Mouse (Mus musculus) adrenal gland, adult 8-10 months (tissue): Measurements from ENCODE around the gene Fam160a1. TPM values are rescaled to one million over a fixed set of nuclear protein-coding genes. Genes with fewer than 3 reads are reported as not detected.

Source experiments
- DNase-seq: peaks from one replicate; pipeline ENCODE4 v3.0.0; 2022
- total RNA-seq, 4 experiments: library from RNA; stranded (reverse); gene quantifications; 2 replicates each; pipeline ENCODE4 v1.2.4; 2022

Fam160a1 gene
- 10 to 100 TPM in 2 of 4 experiments, 1 to 10 TPM in 2; 8.3 to 14.5 (median 11.7) TPM for total RNA-seq

DNA sequence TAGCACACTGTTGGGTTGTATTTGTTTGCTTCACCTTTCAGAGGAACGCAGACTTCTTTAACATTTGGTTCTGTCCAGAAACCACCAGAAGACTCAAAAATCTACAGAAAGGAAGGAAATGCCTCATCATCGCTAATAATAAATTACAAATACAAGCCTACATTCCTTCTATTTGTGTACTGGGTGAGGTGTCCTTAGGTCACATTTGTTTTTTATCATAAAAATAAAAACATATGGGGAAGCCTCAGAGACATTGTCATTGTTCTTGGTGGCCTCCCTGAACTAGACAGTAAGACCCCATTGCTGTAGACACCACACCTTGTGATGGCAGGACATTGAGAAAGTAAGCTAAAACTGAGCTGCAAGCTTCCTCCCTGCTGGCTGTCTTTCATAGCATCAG is at the start of gene Fam160a1:
Gene Fam160a1, minus strand, starts transcription at position 101 of the 400 bp plus-strand sequence.
- no peak for DNase-seq

GRCm38 (mm10) chr3:85863996-85864395 is 46.9 kb upstream of the Fam160a1 start:
- DNase-seq, result no peak

- DNase-seq, result no peak
Measured at GRCm38 (mm10) chr3:85862886-85863285, 45.8 kb upstream of the Fam160a1 start.

- DNase-seq, result no peak
Measured at GRCm38 (mm10) chr3:85860996-85861395, 43.9 kb upstream of the Fam160a1 start.

DNA sequence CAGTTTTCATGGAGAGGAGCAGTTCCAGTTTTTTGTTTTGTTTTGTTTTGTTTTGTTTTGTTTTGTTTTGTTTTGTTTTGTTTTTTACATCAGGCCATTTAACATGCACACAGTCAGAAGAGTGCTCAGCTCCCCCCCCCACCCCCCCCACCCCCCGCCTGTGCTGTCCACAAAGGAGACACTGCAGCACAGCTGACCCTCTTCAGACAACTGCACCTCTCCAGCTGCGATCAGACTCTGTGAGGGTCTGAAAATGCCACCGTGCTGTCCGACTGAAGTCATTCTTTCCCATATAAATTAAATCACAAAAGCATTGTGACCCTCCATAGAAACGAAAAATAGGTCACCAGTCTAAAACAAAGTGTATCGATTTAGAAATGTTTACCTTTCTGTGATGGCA is 42.2 kb upstream of the Fam160a1 start:
- no peak for DNase-seq

DNA sequence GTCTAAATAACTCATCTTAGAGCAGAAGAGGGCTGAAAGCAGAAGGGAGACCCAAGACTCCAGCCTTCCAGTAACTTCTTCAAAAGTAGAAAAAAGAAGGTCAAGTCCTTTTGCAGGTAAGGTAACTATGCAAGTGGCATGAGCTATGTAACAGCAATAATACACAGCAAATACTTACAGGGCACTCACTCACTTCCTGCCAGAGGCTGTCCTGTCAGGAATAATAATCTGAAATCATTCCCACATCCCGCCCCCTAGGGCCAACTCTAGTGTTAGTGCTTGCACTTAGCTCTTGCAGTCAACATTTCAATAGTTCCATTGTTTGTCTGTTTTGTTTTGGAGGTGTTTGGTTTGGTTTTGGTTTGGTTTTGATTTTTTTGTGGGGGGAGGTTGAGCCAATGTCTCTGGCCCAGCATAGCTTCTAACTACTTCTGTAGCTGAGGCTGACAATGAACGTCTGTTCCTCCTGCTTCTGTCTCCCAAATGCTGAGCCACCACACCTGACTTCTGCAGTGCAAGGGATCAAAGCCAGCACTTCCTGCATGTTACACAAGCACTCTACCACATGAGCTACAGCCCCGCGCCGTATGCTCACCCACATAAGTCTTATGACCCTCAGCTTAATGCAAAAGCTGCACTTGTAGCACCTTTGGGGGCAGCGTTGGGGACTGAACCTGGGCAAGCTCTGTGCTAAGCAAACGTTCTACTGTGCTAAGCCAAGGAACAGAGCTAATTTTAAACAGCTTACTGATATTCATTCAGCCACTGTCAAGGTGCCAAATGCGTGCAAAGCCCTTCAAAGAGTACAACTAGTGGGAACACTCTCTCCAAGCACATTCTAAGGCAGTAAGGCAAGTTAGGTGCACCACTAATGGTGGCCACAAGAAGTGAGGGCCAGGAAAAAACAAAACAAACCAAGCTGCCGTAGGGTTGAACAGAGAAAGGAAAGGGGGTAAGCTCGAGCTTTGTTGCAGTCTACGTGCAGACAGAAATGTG is 41.3 kb upstream of the Fam160a1 start:
- no peak for DNase-seq

GRCm38 (mm10) chr3:85857083-85857482 is 40.0 kb upstream of the Fam160a1 start:
- no peak for DNase-seq

- DNase-seq, result no peak
Measured at GRCm38 (mm10) chr3:85855947-85856346, 38.9 kb upstream of the Fam160a1 start.

GRCm38 (mm10) chr3:85855043-85855442 is 38.0 kb upstream of the Fam160a1 start:
- DNase-seq, result no peak

GRCm38 (mm10) chr3:85854143-85854542 is 37.1 kb upstream of the Fam160a1 start:
- no peak for DNase-seq

- no peak for DNase-seq
Measured at GRCm38 (mm10) chr3:85853715-85854114, 36.6 kb upstream of the Fam160a1 start.

GRCm38 (mm10) chr3:85850079-85850478 is 33.0 kb upstream of the Fam160a1 start:
- no peak for DNase-seq

- no peak for DNase-seq
Measured at GRCm38 (mm10) chr3:85846316-85846715, 29.2 kb upstream of the Fam160a1 start.

GRCm38 (mm10) chr3:85845341-85845740 is 28.2 kb upstream of the Fam160a1 start:
- no peak for DNase-seq

- DNase-seq, result no peak
Measured at GRCm38 (mm10) chr3:85842881-85843218, 25.8 kb upstream of the Fam160a1 start.

GRCm38 (mm10) chr3:85842177-85842880 is 25.2 kb upstream of the Fam160a1 start:
- DNase-seq, result no peak

GRCm38 (mm10) chr3:85841454-85842176 is 24.5 kb upstream of the Fam160a1 start:
- no peak for DNase-seq

DNA sequence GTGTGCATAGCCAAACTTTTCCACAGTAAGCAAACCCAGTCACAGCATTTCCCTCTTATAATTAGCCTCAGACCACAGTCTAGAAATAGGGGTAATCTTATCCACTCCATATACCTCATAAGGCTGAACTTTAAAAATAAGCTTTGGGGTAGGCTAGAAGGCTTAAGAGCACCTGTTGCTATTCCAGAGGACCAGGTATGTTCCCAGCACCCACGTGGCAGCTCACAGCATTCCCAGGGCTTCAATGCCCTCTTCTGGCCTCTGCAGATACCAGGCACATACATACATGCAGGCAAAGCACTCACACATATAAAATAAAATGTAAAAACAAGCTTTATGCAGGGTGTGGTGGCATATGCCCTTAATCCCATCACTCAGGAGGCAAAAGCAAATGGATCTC is 16.5 kb upstream of the Fam160a1 start:
- no peak for DNase-seq

DNA sequence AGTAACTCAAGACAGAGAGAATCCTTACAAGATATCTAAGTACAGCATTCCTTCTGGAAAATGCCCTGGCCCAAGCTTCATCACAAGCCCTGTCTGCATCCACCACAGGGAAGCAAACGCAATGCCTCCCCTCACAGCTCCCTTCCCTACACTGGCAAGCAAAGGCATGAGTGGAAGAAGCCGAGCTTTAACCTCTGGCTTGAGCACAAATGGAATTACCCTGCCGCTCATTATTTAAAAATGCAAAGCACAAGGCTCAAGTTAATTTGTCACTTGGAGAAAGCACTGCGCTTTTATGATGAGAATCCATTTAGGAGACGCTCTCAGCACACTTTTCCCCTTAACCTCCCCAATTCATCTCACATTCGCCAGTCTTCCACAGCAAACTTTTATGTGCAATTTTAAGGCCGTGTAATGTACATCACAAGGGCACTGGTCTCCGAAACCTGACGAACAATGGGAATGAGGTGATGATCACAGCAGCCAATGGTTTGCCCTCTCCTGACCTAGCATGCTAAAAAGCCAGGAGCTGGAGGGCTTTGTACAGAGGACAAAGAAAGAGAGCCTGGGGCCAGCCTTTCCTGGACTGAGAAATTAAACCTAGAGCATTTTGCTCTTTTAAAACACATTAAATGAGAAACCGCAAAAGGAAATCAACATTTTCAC is 15.5 kb upstream of the Fam160a1 start:
- no peak for DNase-seq

GRCm38 (mm10) chr3:85831785-85832184 is 14.7 kb upstream of the Fam160a1 start:
- no peak for DNase-seq

DNA sequence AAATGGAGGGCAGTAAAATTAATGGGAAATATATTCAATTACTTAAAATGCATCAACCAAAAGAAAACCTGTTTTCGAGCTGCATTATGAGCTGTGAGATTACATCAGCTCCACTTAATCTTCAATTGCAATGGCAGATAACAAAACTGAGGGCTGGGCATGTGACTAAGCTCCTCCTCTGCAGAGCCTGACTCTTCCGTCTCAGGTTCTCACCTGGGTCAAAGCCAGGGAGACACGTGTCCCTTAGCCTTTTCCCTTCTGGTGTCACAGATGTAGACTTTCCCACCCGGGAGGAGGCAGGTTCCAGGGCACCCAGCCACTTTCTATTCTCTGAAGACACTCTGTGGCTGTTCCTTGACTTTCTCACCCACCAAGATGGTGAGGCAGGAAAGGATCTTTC is 12.0 kb upstream of the Fam160a1 start:
- DNase-seq, result no peak

DNA sequence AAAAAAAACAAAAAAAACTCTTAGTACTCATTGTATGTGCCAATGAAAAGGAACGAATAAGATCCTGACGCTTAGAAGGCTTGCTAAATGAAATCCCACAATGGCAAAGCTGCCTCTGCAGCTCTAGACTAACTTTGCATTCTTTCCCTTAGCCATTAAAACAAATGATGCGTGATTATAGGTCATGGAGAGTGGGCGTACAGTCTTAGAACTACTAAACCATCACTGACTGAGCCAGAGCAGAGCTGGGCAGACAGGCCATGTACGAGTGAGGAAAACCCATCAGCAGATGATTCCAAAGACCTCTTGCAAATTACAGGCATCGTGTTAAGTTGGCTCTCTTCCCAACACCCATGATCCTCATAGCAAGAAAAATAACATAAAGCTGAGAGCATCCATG is 10.7 kb upstream of the Fam160a1 start:
- DNase-seq, result no peak
